Mouse (Mus musculus) E14TG2a.4 (cell line): ENCODE measurements around the gene Ckap2l.

Experiments used
- CTCF ChIP-seq: conservative IDR thresholded peaks from 2 replicates; pipeline ENCODE4 v1.5.1; 2014; ENCODE audit warnings: low read length
- NANOG ChIP-seq: IDR thresholded peaks from 2 replicates; pipeline ENCODE4 v1.6.1; 2014; ENCODE audit warnings: borderline replicate concordance, low read length, mixed read lengths

GRCm38 (mm10) chr2:129247707-129248121 is 49.3 kb downstream of the Ckap2l start:
- TF ChIP-seq CTCF: no peak
- TF ChIP-seq NANOG: no peak
